ENCODE assay signal across 1 mouse cellular context in genomic region chr13:23560699-23561098, GRCm38 (mm10).
TF ChIP-seq lines count a peak whose summit lies in the region.

No protein-coding gene starts in this region.

TF ChIP-seq in CH12.LX, 34 proteins besides CTCF, POLR2A, EP300 and RAD21:
- peak; percentile 37; the same call in 1 of the 2 replicates for TF ChIP-seq ZNF384 (IDR thresholded peaks at IDR 0.05; ENCODE audit: low read depth, low read length)
